Mouse (Mus musculus) ES-E14 (cell line): ENCODE measurements around the gene Cracr2b. TPM values are rescaled to one million over a fixed set of nuclear protein-coding genes. Genes with fewer than 3 reads are reported as not detected.

ENCODE experiments used
- DNase-seq: peaks from one replicate; pipeline ENCODE4 v3.0.0-alpha.2; 2013; ENCODE audit warnings: low read depth, low spot score
- H3K27ac ChIP-seq: 2 replicates; pipeline ENCODE4 v1.5.1; 2012; ENCODE audit warnings: low read depth, mild to moderate bottlenecking, low read length, moderate library complexity, mixed read lengths; ENCODE audit not compliant: poor library complexity, insufficient read depth, severe bottlenecking
- H3K36me3 ChIP-seq: 2 replicates; pipeline ENCODE4 v1.6.1; 2012; ENCODE audit warnings: mild to moderate bottlenecking, low read length, moderate library complexity, mixed read lengths; ENCODE audit not compliant: control insufficient read depth, poor library complexity, insufficient read depth, severe bottlenecking
- H3K4me1 ChIP-seq, 2 experiments: fragments of 150-350 bp in 1 of 2; sonication (generic) in 1 of 2; 2 replicates each; pipeline ENCODE4 v1.6.1; 2012; ENCODE audit warnings: low read length in 2 of 2, mild to moderate bottlenecking in 1 of 2, mixed read lengths in 1 of 2; ENCODE audit not compliant: control insufficient read depth in 2 of 2, insufficient read depth in 2 of 2, poor library complexity in 1 of 2
- H3K4me3 ChIP-seq, 2 experiments: fragments of 150-350 bp in 1 of 2; sonication (generic) in 1 of 2; 2 replicates each; pipeline ENCODE4 v1.5.1; 2012; ENCODE audit warnings: low read length in 2 of 2, low read depth in 1 of 2, mild to moderate bottlenecking in 1 of 2, mixed read lengths in 1 of 2; ENCODE audit not compliant: insufficient read depth in 1 of 2, poor library complexity in 1 of 2, severe bottlenecking in 1 of 2
- H3K9ac ChIP-seq: 2 replicates; pipeline ENCODE4 v1.6.1; 2012; ENCODE audit warnings: low read depth, mild to moderate bottlenecking, low read length, mixed read lengths; ENCODE audit not compliant: poor library complexity, insufficient read depth, severe bottlenecking
- H3K9me3 ChIP-seq: fragments of 150-350 bp; sonication (generic); 2 replicates; pipeline ENCODE4 v1.6.1; 2012; ENCODE audit warnings: low read depth, mild to moderate bottlenecking, low read length; ENCODE audit not compliant: control insufficient read depth, insufficient read depth
- CHD2 ChIP-seq: IDR thresholded peaks from 2 replicates; pipeline ENCODE4 v1.6.1; 2014; ENCODE audit warnings: mild to moderate bottlenecking, low read depth, low read length, inconsistent platforms
- HCFC1 ChIP-seq: IDR thresholded peaks from 2 replicates; pipeline ENCODE4 v1.6.1; 2012; ENCODE audit warnings: low read length, inconsistent platforms, borderline replicate concordance; ENCODE audit not compliant: insufficient read depth
- MAFK ChIP-seq: IDR thresholded peaks from 2 replicates; pipeline ENCODE4 v1.6.1; 2014; ENCODE audit warnings: mild to moderate bottlenecking, low read depth, low read length, inconsistent platforms; ENCODE audit not compliant: insufficient read depth
- ZC3H11A ChIP-seq: IDR thresholded peaks from 2 replicates; pipeline ENCODE4 v1.6.1; 2012; ENCODE audit warnings: low read depth, mild to moderate bottlenecking, inconsistent platforms, low read length, borderline replicate concordance
- ZNF384 ChIP-seq: IDR thresholded peaks from 2 replicates; pipeline ENCODE4 v1.6.1; 2012; ENCODE audit warnings: low read depth, low read length, inconsistent platforms
- in situ Hi-C, 2 experiments: fragments of 600-800 bp; cut with MboI; formaldehyde crosslinking; loops; one replicate each; pipeline ENCODE4 v1.15.1; 2025; ENCODE audit warnings: low sequenced_read_pairs in 2 of 2, inconsistent platforms in 1 of 2; ENCODE audit not compliant: unreplicated experiment in 2 of 2
- total RNA-seq: library from RNA; depleted of rRNA; stranded (reverse); fragments of 300-350 nt; gene quantifications from 2 replicates; pipeline ENCODE4 v1.2.3, GENCODE M21; 2012

Cracr2b gene
- total RNA-seq, 1 experiment: 5.8 TPM

DNA sequence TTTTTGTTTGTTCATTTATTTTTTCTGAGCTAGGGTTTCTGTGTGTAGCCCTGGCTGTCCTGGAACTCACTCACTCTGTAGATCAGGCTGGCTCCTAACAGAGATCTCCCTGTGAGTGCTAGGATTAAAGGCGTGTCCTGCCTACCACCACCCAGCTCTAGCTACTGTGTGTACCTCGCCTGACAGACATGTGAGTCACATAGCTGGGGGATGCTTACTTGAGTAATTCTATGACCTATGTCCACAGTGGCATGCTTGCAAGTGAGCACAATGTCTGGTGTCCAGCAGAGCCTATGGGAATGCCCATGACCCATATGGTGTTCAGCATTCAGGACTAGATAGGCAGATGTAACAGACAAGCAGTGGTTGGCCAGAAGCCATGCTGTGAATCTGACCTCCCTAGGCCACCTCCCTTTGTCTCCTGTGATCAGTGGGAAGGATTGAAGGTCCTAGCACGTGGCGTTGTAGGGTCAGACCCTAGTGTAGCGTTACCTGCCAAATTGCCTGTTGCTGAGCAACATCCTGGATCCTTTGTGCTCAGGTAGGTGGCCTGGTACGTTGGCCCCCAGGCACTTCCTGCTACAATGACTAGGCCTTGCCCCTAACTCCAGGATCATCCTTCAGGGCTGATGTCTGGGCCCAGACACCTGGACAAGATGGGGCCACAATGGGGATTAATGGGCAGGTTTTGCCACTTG, 44.6 kb upstream of the Cracr2b start:
- H3K4me1 ChIP-seq: peaks cover 6 to 11% of the 10 kb centered on the region in 2 experiments; a peak in 3 of 4 replicates
- peak overlapping the region; percentile 43; the same call in 1 of the 2 replicates for H3K27ac ChIP-seq
- in situ Hi-C loops: no loop called here
- no peak overlapping the region for H3K9ac ChIP-seq
- H3K4me3 ChIP-seq: no peak overlapping the region
- TF ChIP-seq MAFK: no peak
- no peak for TF ChIP-seq CHD2
- no peak for TF ChIP-seq ZNF384
- no peak for TF ChIP-seq ZC3H11A
- no peak for TF ChIP-seq HCFC1
- no peak for DNase-seq
- no peaks in the 10 kb centered on the region for H3K9me3 ChIP-seq
- H3K36me3 ChIP-seq: no peaks in the 10 kb centered on the region

DNA sequence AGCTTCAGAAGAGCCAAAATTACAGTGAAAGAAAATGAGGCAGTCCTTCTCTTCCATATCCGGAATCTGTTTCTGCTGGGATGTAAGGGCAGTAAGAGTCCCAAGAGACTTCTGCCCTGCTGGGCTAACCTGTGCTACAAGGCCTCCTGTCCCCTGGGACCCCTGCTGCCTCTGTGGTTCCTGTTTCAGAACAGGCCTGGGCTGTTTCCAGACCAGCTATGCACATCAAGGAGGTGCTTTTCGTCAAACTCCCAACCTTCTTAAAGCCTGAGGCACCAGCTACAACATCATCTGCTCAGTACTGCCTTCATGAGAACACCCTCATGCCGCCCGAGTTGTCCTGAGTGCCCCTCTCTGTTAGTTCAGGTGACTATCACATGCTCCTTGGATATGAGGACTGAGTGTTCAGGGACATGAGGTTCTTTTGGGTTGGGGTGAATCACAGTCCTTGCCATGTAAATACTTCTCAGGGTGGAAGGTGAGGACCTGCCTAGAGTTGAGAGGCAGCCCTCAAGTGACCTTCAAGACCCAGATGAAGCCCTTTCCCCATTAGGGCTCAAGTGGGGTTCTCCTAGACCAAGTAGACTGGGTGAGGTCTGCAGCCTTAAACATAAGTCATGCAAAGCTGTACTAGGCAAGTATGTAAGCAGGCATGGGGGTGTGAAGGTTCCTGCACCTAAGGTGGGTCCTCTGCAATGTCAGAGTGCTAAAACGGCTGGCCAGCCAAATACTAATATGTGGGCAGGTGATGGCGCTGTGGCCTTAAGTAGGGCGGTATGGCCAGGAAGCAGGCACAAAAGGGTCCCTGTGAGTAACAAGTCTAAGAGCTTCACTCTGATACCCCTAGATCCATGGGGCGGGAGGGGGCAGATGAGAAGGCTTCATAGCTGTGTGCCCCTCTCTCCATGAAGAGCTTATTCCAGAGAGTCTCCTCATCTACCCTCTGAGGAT, 42.9 kb upstream of the Cracr2b start:
- in situ Hi-C loops: no loop called here

GRCm38 (mm10) chr7:141418970-141419369, 41.9 kb upstream of the Cracr2b start:
- no peak overlapping the region for H3K9ac ChIP-seq
- in situ Hi-C loops: no loop called here
- H3K4me3 ChIP-seq: no peak overlapping the region
- peaks cover 7 to 11% of the 10 kb centered on the region in 2 experiments; a peak in 3 of 4 replicates for H3K4me1 ChIP-seq
- H3K9me3 ChIP-seq: no peaks in the 10 kb centered on the region
- DNase-seq: no peak
- H3K27ac ChIP-seq: no peak overlapping the region
- TF ChIP-seq ZNF384 (no peak), MAFK (no peak), CHD2 (no peak), HCFC1 (no peak), ZC3H11A (no peak)
- H3K36me3 ChIP-seq: no peaks in the 10 kb centered on the region

More for the DNA sequence above, 42.9 kb upstream of the Cracr2b start:
- Histone ChIP-seq H3K9ac (no peak overlapping the region), H3K27ac (no peak overlapping the region), H3K36me3 (no peaks in the 10 kb centered on the region), H3K4me1 (peaks cover 7 to 11% of the 10 kb centered on the region in 2 experiments; a peak in 3 of 4 replicates), H3K4me3 (no peak overlapping the region), H3K9me3 (no peaks in the 10 kb centered on the region)
- TF ChIP-seq CHD2: no peak
- no peak for TF ChIP-seq HCFC1
- TF ChIP-seq MAFK: no peak
- no peak for TF ChIP-seq ZC3H11A
- TF ChIP-seq ZNF384: no peak
- DNase-seq: no peak

- Histone ChIP-seq H3K4me3 (no peak overlapping the region), H3K9me3 (no peaks in the 10 kb centered on the region), H3K4me1 (peaks cover 7 to 10% of the 10 kb centered on the region in 2 experiments; a peak in 3 of 4 replicates), H3K27ac (no peak overlapping the region), H3K36me3 (no peaks in the 10 kb centered on the region), H3K9ac (no peak overlapping the region)
- TF ChIP-seq ZC3H11A (no peak), ZNF384 (no peak), CHD2 (no peak), HCFC1 (no peak), MAFK (no peak)
- in situ Hi-C loops: no loop called here
- no peak for DNase-seq
These were observed 40.7 kb upstream of the Cracr2b start for GRCm38 (mm10) chr7:141420030-141420702.
